Mouse (Mus musculus) embryonic fibroblast, embryonic 13.5 days (primary cell): ENCODE data around the gene Pes1.

ENCODE experiments used
- CTCF ChIP-seq: IDR thresholded peaks from 2 replicates; pipeline ENCODE4 v1.5.1; 2011; ENCODE audit warnings: mild to moderate bottlenecking, control low read depth, low read length, moderate library complexity, borderline replicate concordance; ENCODE audit not compliant: insufficient read depth
- POLR2A ChIP-seq: IDR thresholded peaks from 2 replicates; pipeline ENCODE4 v1.6.1; 2011; ENCODE audit warnings: low read depth, mild to moderate bottlenecking, control low read depth, low read length, moderate library complexity

- TF ChIP-seq CTCF: no peak
- no peak for TF ChIP-seq POLR2A
Measured at GRCm38 (mm10) chr11:3930019-3930418, 33.8 kb upstream of the Pes1 start.
